Mouse (Mus musculus) limb, embryonic 15.5 days (tissue): ENCODE measurements at regions not wholly inside any gene's neighbourhood (a gene's known extent, or its start where the extent isn't known, plus 50 kb on each side); places are given as distances from the start of the nearest gene placed in this dataset.

Experiments used
- ATAC-seq: fragments of 200-750 bp; cut with Nextera tagmentation; 2 replicates; pipeline ENCODE4 v1.8.0; 2017; ENCODE audit warnings: low read depth, moderate TSS enrichment; ENCODE audit not compliant: insufficient number of reproducible peaks, low FRiP score, low TSS enrichment
- H3K27ac ChIP-seq: fragments of 300-500 bp; sonication (generic); 2 replicates; pipeline ENCODE4 v1.5.1; 2015; ENCODE audit warnings: moderate library complexity, mild to moderate bottlenecking, inconsistent platforms
- H3K27me3 ChIP-seq: fragments of 300-500 bp; sonication (generic); 2 replicates; pipeline ENCODE4 v1.6.1; 2015; ENCODE audit warnings: inconsistent platforms
- H3K36me3 ChIP-seq: fragments of 300-500 bp; sonication (generic); 2 replicates; pipeline ENCODE4 v1.6.1; 2015; ENCODE audit warnings: inconsistent platforms
- H3K4me1 ChIP-seq: fragments of 300-500 bp; sonication (generic); 2 replicates; pipeline ENCODE4 v1.6.1; 2015; ENCODE audit warnings: inconsistent platforms
- H3K4me2 ChIP-seq: fragments of 300-500 bp; sonication (generic); 2 replicates; pipeline ENCODE4 v1.6.1; 2015; ENCODE audit warnings: mild to moderate bottlenecking, inconsistent platforms
- H3K4me3 ChIP-seq: fragments of 300-500 bp; sonication (generic); 2 replicates; pipeline ENCODE4 v1.5.1; 2015; ENCODE audit warnings: mild to moderate bottlenecking, inconsistent platforms
- H3K9ac ChIP-seq: fragments of 300-500 bp; sonication (generic); 2 replicates; pipeline ENCODE4 v1.6.1; 2015; ENCODE audit warnings: inconsistent platforms
- H3K9me3 ChIP-seq: fragments of 300-500 bp; sonication (generic); 2 replicates; pipeline ENCODE4 v1.6.1; 2016; ENCODE audit warnings: inconsistent platforms
- WGBS: fragments of 180-500 bp; shearing (Covaris S2); methylation state at CpG from one replicate; pipeline ENCODE4 v1.1.7; 2015; 5-methylcytosine and 5-hydroxymethylcytosine counted together

- Histone ChIP-seq H3K36me3 (no peaks in the 10 kb centered on the region), H3K4me1 (no peaks in the 10 kb centered on the region)
- 81% methylated on average over 4 of the region's 4 CpGs for WGBS
Measured at GRCm38 (mm10) chr13:70454592-70455390, 182.6 kb downstream of the Ice1 start.

GRCm38 (mm10) chr13:70458406-70458805 lies 179.0 kb downstream of the Ice1 start:
- no peak for ATAC-seq
- Histone ChIP-seq H3K27me3 (no peaks in the 10 kb centered on the region), H3K4me1 (no peaks in the 10 kb centered on the region), H3K4me3 (no peak overlapping the region), H3K36me3 (no peaks in the 10 kb centered on the region), H3K9me3 (no peaks in the 10 kb centered on the region), H3K27ac (no peak overlapping the region), H3K9ac (no peak overlapping the region), H3K4me2 (no peak overlapping the region)
- WGBS: 74% methylated on average over 3 of the region's 3 CpGs

More at GRCm38 (mm10) chr13:70454592-70455390, 182.6 kb downstream of the Ice1 start:
- no peak for ATAC-seq
- Histone ChIP-seq H3K27me3 (no peaks in the 10 kb centered on the region), H3K4me2 (no peak overlapping the region), H3K27ac (no peak overlapping the region), H3K9me3 (no peaks in the 10 kb centered on the region), H3K9ac (no peak overlapping the region), H3K4me3 (no peak overlapping the region)

- Histone ChIP-seq H3K4me2 (no peak overlapping the region), H3K4me1 (no peaks in the 10 kb centered on the region), H3K9ac (no peak overlapping the region), H3K27me3 (no peaks in the 10 kb centered on the region), H3K36me3 (no peaks in the 10 kb centered on the region), H3K27ac (no peak overlapping the region), H3K9me3 (no peaks in the 10 kb centered on the region), H3K4me3 (no peak overlapping the region)
- WGBS: 79% methylated on average over 5 of the region's 5 CpGs
- ATAC-seq: no peak
Measured at GRCm38 (mm10) chr13:70464996-70465395, 172.4 kb downstream of the Ice1 start.

DNA sequence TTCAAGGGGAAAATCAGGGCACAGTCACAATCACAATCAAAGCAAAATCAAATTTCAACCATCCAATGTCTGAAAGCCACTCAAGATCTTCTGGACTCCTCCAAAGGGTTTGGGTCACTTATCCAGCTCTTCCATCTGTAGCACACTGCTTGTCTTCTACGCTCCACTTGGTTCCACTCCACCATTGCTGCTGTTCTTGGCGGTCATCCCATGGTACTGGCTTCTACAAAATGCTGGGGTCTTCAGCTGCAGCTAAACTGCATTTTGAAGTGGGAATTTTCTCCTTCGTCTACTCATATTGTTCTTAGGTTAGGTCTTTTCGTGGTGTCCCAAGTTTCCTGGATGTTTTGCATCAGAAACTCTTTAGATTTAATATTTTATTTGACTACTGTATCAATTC lies 162.7 kb downstream of the Ice1 start:
- Histone ChIP-seq H3K27me3 (no peaks in the 10 kb centered on the region), H3K27ac (no peak overlapping the region), H3K4me3 (no peak overlapping the region), H3K4me2 (no peak overlapping the region), H3K9ac (no peak overlapping the region), H3K36me3 (no peaks in the 10 kb centered on the region), H3K9me3 (no peaks in the 10 kb centered on the region), H3K4me1 (no peaks in the 10 kb centered on the region)
- ATAC-seq: no peak
- 87% methylated on average over 4 of the region's 4 CpGs for WGBS

DNA sequence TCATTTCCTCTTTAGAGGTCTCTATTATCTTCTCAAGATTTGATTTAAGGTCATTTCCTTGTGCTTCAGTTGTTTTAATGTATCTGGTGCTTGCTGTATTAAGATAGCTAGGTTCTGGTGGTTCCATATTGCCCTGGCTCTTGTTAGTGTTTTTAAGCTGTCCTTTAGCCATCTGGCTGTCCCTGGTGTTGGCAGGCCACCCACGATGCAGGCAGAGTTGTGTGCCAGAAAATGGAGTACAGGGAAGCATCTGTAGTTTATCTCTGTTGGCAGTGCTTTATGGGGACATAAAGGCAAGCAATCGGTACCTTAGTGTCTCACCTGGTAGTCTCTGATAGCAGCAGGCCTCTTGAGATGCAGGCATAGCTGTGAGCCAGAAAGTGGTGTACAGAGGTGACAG lies 162.1 kb downstream of the Ice1 start:
- Histone ChIP-seq H3K9me3 (no peaks in the 10 kb centered on the region), H3K4me3 (no peak overlapping the region), H3K27me3 (no peaks in the 10 kb centered on the region), H3K27ac (no peak overlapping the region), H3K9ac (no peak overlapping the region), H3K4me2 (no peak overlapping the region), H3K4me1 (no peaks in the 10 kb centered on the region), H3K36me3 (no peaks in the 10 kb centered on the region)
- WGBS: 51% methylated on average over 2 of the region's 2 CpGs
- ATAC-seq: no peak

DNA sequence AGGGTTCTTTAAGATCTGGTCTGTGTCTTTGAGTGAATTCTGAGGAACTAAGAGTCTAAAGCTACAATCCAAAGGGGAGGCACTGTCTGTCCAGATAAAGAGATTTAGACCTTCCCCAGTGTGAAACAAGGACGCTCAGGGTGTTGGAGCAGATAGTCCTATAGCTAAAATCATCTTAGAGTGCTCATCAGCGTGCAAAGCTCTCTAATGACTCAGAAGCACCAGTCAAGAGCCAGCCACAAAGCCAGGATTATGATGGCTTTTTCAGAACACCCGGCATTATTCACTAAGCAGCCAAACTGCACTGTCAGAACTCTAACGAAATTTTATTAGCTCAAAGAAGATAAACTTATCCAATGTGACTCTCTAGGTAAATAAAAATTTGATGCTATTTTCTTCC lies 138.1 kb downstream of the Ice1 start:
- H3K36me3 ChIP-seq: no peaks in the 10 kb centered on the region
- ATAC-seq: no peak
- H3K9ac ChIP-seq: no peak overlapping the region
- H3K27me3 ChIP-seq: no peaks in the 10 kb centered on the region
- H3K9me3 ChIP-seq: no peaks in the 10 kb centered on the region
- H3K4me3 ChIP-seq: no peak overlapping the region
- 57% methylated on average over 4 of the region's 4 CpGs for WGBS
- no peak overlapping the region for H3K4me2 ChIP-seq
- no peaks in the 10 kb centered on the region for H3K4me1 ChIP-seq
- H3K27ac ChIP-seq: no peak overlapping the region
